Mouse (Mus musculus) stomach, embryonic 16.5 days (tissue): Measurements from ENCODE around the gene Cxcr5. TPM values are rescaled to one million over a fixed set of nuclear protein-coding genes. Genes with fewer than 3 reads are reported as not detected.

Source experiments
- ATAC-seq: fragments of 200-750 bp; cut with Nextera tagmentation; 2 replicates; pipeline ENCODE4 v1.8.0; 2017; ENCODE audit warnings: moderate number of reproducible peaks, moderate TSS enrichment; ENCODE audit not compliant: insufficient read depth, low FRiP score
- H3K27ac ChIP-seq: fragments of 300-500 bp; sonication (generic); 2 replicates; pipeline ENCODE4 v1.5.1; 2014; ENCODE audit warnings: low read length
- H3K27me3 ChIP-seq: fragments of 300-500 bp; sonication (generic); 2 replicates; pipeline ENCODE4 v1.6.1; 2014; ENCODE audit warnings: low read length, control low read depth, mixed read lengths; ENCODE audit not compliant: control insufficient read depth, insufficient read depth
- H3K36me3 ChIP-seq: fragments of 300-500 bp; sonication (generic); 2 replicates; pipeline ENCODE4 v1.6.1; 2014; ENCODE audit warnings: low read length; ENCODE audit not compliant: control insufficient read depth, insufficient read depth
- H3K4me1 ChIP-seq: fragments of 300-500 bp; sonication (generic); 2 replicates; pipeline ENCODE4 v1.6.1; 2014; ENCODE audit warnings: low read length, control low read depth, mixed read lengths; ENCODE audit not compliant: control insufficient read depth, insufficient read depth
- H3K4me2 ChIP-seq: fragments of 300-500 bp; sonication (generic); 2 replicates; pipeline ENCODE4 v1.6.1; 2014; ENCODE audit warnings: low read depth, low read length, mixed read lengths
- H3K4me3 ChIP-seq: fragments of 300-500 bp; sonication (generic); replicated peaks from 2 replicates; pipeline ENCODE4 v1.5.1; 2014; ENCODE audit warnings: mild to moderate bottlenecking, low read length
- H3K9ac ChIP-seq: fragments of 300-500 bp; sonication (generic); 2 replicates; pipeline ENCODE4 v1.6.1; 2014; ENCODE audit warnings: low read length
- H3K9me3 ChIP-seq: fragments of 300-500 bp; sonication (generic); replicated peaks from 2 replicates; pipeline ENCODE4 v1.6.1; 2016; ENCODE audit warnings: low read length, control low read depth; ENCODE audit not compliant: control insufficient read depth
- WGBS: fragments of 180-500 bp; shearing (Covaris S2); extraction: QIAGEN DNeasy Blood & Tissue Kit; methylation state at CpG from one replicate; pipeline ENCODE4 v1.1.7; 2014; 5-methylcytosine and 5-hydroxymethylcytosine counted together
- polyA plus RNA-seq: library from polyadenylated mRNA; unstranded; fragments of >200 nt; fragmentation: Nextera tagmentation; extraction: Ambion mirVana; gene quantifications from 2 replicates; pipeline ENCODE4 v1.2.1, GENCODE M21; 2015

Cxcr5 gene
- polyA plus RNA-seq, 1 experiment from 2014 or later, result 0.49 TPM

DNA sequence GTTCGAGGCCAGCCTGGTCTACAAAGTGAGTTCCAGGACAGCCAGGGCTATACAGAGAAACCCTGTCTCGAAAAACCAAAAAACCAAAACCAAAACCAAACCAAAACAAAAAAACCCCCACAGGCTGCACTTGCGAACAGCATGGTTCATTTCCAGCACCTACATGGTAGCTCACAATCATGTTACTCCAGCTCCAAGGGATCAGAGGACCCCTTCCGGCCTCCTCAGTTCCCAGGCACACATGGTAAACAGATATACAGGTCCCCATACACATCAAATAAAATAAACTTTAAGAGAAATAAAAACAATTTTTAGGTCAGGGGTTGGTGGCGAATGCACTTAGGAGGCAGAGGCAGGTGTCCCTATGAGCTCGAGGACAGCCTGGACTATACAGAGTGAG lies 41.1 kb upstream of the Cxcr5 start:
- Histone ChIP-seq H3K27ac (peak overlapping the region; percentile 57), H3K36me3 (no peaks in the 10 kb centered on the region), H3K9me3 (no peaks in the 10 kb centered on the region), H3K9ac (peak overlapping the region; percentile 62), H3K4me2 (peak overlapping the region; percentile 68), H3K27me3 (no peaks in the 10 kb centered on the region), H3K4me3 (peak overlapping the region; percentile 99), H3K4me1 (peaks cover 24% of the 10 kb centered on the region)
- WGBS, result 67% methylated on average over 6 of the region's 6 CpGs
- no peak for ATAC-seq

DNA sequence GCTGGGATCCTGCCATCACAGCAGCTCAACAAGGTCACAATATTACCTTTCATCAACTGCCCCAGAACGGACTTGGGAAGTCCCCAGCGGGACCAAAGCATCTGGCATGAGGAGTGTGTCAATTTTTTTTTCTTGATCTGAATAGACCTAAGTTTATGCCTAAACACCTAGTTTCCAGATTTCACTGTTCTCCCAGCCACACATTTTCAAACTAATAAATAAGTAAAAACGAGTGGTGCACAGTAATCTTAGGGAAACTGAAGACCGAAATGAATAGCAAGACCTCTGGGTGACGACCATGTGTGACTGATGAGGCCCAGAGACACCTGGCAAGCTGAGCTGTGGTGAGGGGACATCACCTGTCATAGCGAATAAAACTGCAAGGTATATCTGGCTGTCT lies 39.1 kb upstream of the Cxcr5 start:
- 80% methylated on average over 6 of the region's 6 CpGs for WGBS
- Histone ChIP-seq H3K4me2 (no peak overlapping the region), H3K27me3 (no peaks in the 10 kb centered on the region), H3K9me3 (no peaks in the 10 kb centered on the region), H3K36me3 (no peaks in the 10 kb centered on the region), H3K4me3 (no peak overlapping the region), H3K4me1 (peaks cover 15% of the 10 kb centered on the region), H3K9ac (no peak overlapping the region), H3K27ac (no peak overlapping the region)
- no peak for ATAC-seq

DNA sequence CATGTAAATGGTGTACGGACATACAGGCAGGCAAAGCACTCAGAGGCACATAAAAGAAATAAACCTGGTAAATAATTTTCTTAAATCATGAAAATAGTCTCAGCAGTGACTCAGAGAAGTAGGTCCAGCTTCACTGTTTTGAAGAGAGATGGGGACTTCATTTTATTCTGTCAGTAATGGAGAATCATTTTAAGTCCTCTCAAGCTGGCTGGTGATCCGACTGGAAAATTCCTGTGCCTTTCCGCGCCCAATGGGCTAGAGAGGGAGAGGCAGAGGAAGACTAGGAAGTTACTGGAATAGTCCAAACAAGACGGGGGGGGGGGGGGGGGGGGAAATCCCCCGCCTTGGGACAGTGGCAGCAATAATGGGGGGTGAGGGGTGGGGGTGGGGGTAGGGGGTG lies 37.9 kb upstream of the Cxcr5 start:
- H3K27ac ChIP-seq, result peak overlapping the region; percentile 31; the same call in 1 of the 2 replicates
- H3K4me2 ChIP-seq, result peak overlapping the region; percentile 42
- 0 out of 2 replicates have a peak overlapping the region, but pooled peaks have one; percentile 2 for H3K9ac ChIP-seq
- H3K36me3 ChIP-seq, result no peaks in the 10 kb centered on the region
- no peaks in the 10 kb centered on the region for H3K27me3 ChIP-seq
- no peak overlapping the region for H3K4me3 ChIP-seq
- no peak for ATAC-seq
- WGBS, result 30% methylated on average over 4 of the region's 6 CpGs
- no peaks in the 10 kb centered on the region for H3K9me3 ChIP-seq
- peaks cover 15% of the 10 kb centered on the region for H3K4me1 ChIP-seq

DNA sequence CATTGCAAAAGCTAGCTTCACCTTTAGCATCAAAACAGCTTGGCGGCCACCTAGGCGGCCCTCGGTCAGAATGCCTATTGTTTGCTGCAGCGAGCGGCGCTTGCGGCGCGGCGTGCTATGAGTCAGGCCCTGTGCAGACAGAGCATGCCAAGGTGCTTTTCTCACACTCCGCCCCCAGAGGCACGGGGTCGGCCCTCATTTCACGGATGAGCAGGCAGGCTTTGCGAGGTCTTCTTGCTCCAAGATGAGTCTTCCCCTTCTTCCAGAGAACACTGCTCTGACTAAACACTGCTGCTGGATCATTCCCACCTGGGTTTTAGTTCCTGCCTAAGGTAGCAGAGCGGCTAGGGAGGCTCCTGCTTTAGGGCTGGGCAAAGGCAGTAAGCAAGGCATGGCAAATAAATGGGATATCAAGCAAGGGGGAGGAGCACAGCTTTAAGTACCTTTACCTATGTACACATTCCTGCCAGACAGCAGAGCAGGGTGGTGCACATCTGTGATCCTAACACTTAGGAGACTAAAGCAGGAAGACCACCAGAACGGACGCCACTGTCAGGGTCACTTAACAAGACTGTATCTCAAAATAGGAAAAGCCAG lies 37.3 kb upstream of the Cxcr5 start:
- no peaks in the 10 kb centered on the region for H3K27me3 ChIP-seq
- peaks cover 15% of the 10 kb centered on the region for H3K4me1 ChIP-seq
- peak overlapping the region; percentile 45; the same call in 1 of the 2 replicates for H3K27ac ChIP-seq
- H3K9ac ChIP-seq, result peak overlapping the region; percentile 33
- ATAC-seq, result peak; percentile 67; the same call in 1 of the 2 replicates
- 8% methylated on average over 18 of the region's 18 CpGs for WGBS
- H3K9me3 ChIP-seq, result no peaks in the 10 kb centered on the region
- H3K4me2 ChIP-seq, result peak overlapping the region; percentile 42
- H3K36me3 ChIP-seq, result no peaks in the 10 kb centered on the region
- peak overlapping the region; percentile 15; the same call in 1 of the 2 replicates for H3K4me3 ChIP-seq

DNA sequence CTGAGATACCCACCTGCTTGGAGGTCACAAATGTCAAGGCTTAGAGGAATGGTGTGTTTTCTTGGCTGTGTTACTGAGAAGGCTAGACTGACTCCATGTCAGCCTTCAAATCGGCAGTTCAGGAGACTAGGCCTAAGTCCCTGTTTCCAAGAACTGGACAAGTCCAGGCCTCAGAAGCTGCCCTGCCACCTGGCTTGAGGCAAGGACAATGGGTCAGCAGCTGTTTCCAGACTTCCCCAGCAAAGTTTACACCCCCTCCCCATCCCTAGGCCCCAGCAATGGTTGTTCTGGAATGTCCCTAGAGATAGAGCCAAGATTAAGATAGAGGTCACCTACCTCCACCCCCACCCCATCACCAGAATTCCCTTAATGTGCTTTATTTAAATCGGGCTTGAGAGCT lies 36.1 kb upstream of the Cxcr5 start:
- no peak for ATAC-seq
- Histone ChIP-seq H3K4me3 (no peak overlapping the region), H3K36me3 (no peaks in the 10 kb centered on the region), H3K4me2 (no peak overlapping the region), H3K9me3 (no peaks in the 10 kb centered on the region), H3K9ac (no peak overlapping the region), H3K27ac (no peak overlapping the region), H3K27me3 (no peaks in the 10 kb centered on the region), H3K4me1 (peaks cover 10% of the 10 kb centered on the region)
- 80% methylated on average over 2 of the region's 2 CpGs for WGBS

DNA sequence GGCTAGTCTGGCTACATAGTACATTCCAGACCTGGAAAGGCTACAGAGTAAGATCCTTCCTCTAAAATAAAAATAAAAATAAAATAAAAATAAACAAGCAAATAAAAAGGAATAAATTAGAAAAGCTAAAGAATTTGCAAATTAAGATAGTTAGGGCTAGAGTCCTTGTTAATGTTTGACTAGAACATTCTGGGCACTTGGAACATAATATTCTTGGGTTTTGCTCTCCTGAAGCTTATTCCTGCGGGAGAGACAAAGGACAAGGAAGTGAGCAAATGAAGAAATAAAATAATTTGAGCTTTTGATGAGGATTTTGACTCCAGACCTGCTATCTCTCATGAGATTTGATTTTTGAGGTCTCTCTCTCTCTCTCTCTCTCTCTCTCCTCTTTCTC lies 33.9 kb upstream of the Cxcr5 start:
- 78% methylated on average over 1 of the region's 1 CpGs for WGBS

DNA sequence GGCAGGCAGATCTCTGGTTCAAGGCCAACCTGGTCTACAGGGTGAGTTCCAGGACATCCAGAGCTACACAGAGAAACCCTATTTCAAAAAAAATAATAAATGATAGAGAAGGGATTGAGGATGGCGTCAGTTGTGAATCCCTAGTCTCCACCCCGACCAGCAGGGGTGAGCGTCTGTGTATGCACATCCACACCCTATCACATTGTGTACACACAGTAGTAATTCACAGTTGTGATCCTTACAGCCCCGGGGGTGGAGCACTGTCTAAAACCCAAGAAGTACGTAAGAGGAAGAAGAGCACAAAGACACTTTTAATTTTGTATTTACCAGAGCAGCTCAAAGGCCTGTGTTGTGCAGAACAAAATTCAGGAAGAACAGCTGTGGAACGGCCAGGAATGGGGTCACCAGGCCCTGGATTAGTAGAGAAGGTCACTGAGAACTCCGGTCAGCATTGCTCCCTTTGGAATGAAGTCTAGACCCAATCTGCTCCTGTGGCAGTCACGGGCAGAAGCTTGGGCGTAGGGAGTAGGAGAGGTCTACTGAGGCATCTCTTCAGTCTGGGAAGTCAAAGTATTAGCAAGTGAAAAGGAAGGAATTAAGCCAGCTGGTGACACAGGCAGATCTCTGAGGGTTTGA lies 33.3 kb upstream of the Cxcr5 start:
- H3K9ac ChIP-seq, result no peak overlapping the region
- no peak overlapping the region for H3K4me3 ChIP-seq
- no peak for ATAC-seq
- no peak overlapping the region for H3K4me2 ChIP-seq
- no peak overlapping the region for H3K27ac ChIP-seq
- peaks cover 9% of the 10 kb centered on the region for H3K4me1 ChIP-seq
- no peaks in the 10 kb centered on the region for H3K27me3 ChIP-seq
- no peaks in the 10 kb centered on the region for H3K9me3 ChIP-seq
- no peaks in the 10 kb centered on the region for H3K36me3 ChIP-seq
- 72% methylated on average over 9 of the region's 9 CpGs for WGBS

More for the DNA sequence above, 33.9 kb upstream of the Cxcr5 start:
- Histone ChIP-seq H3K4me3 (no peak overlapping the region), H3K4me1 (peaks cover 9% of the 10 kb centered on the region), H3K27ac (no peak overlapping the region), H3K4me2 (no peak overlapping the region), H3K27me3 (no peaks in the 10 kb centered on the region), H3K9ac (no peak overlapping the region), H3K36me3 (no peaks in the 10 kb centered on the region), H3K9me3 (no peaks in the 10 kb centered on the region)
- no peak for ATAC-seq

DNA sequence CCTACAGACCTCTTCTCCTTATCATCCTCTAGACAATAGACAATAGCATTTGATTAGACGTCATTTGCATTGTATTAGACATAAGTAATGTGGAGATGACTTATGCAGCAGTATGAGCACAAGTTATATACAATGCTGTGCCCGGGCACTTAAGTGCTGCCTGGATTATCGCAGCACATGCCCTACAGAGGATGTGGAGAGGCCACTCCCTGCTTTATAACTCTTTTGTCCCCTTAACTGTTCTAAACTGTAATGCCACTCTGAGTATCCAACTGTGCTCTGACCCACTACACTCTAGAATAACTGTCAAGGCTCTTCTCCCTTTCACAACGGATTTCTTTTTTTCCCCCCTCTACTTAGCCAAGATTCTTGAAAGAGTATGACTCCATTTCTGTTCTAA lies 32.2 kb upstream of the Cxcr5 start:
- Histone ChIP-seq H3K9ac (no peak overlapping the region), H3K36me3 (no peaks in the 10 kb centered on the region)
- 77% methylated on average over 4 of the region's 4 CpGs for WGBS

DNA sequence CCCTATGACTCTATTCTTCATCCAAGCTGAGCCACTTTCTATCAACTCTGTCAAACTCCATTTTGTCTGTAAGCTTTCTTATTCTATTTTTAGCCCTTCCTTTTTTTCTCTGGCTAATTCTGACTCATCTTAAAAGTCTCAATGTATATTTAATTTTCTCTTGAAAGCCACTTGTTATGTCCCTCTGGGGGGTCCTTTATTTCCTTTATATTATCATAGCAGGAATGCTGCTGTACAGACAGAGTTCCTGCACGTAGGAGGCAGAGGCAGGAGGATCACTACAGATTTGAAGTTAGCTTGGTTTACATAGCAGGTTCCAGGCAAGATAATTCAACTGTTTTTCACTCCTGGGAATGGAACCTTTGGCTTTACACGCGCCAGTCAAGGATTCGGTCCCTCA lies 31.5 kb upstream of the Cxcr5 start:
- H3K4me3 ChIP-seq, result no peak overlapping the region
- no peaks in the 10 kb centered on the region for H3K27me3 ChIP-seq
- no peak overlapping the region for H3K9ac ChIP-seq
- no peak for ATAC-seq
- no peak overlapping the region for H3K27ac ChIP-seq
- no peak overlapping the region for H3K4me2 ChIP-seq
- H3K4me1 ChIP-seq, result peaks cover 6% of the 10 kb centered on the region; the same call in 1 of the 2 replicates
- no peaks in the 10 kb centered on the region for H3K36me3 ChIP-seq
- H3K9me3 ChIP-seq, result no peaks in the 10 kb centered on the region
- WGBS, result 81% methylated on average over 4 of the region's 4 CpGs

More for the DNA sequence above, 32.2 kb upstream of the Cxcr5 start:
- Histone ChIP-seq H3K4me2 (no peak overlapping the region), H3K27me3 (no peaks in the 10 kb centered on the region), H3K27ac (no peak overlapping the region), H3K4me1 (peaks cover 4% of the 10 kb centered on the region), H3K4me3 (no peak overlapping the region), H3K9me3 (no peaks in the 10 kb centered on the region)
- no peak for ATAC-seq
